Mouse (Mus musculus) v-Abl transformed pro-B cells (cell line): ENCODE measurements around the gene Zdhhc3.

Experiments used
- in situ Hi-C, 2 experiments: fragments of 400-800 bp; cut with MboI; formaldehyde crosslinking; loops; one replicate each; pipeline ENCODE4 v1.15.1; 2025; ENCODE audit not compliant: unreplicated experiment in 2 of 2

Gene Zdhhc3

GRCm38 (mm10) chr9:123031496-123032246, 81.3 kb downstream of the Zdhhc3 start:
- in situ Hi-C loops, result loop anchor here in 1 of 2 experiments (10.0 kb wide), 1 partner anchor 213 kb away; no protein-coding TSS in a partner anchor

- in situ Hi-C loops, result no loop called here
Observed at GRCm38 (mm10) chr9:123024201-123024600, 88.8 kb downstream of the Zdhhc3 start.

GRCm38 (mm10) chr9:123021636-123022379, 91.2 kb downstream of the Zdhhc3 start:
- in situ Hi-C loops, result no loop called here

- in situ Hi-C loops, result no loop called here
Observed at GRCm38 (mm10) chr9:123020995-123021631, 91.9 kb downstream of the Zdhhc3 start, which contains the start of gene Tmem42. Gene Tmem42 (plus strand): TSS chr9:123021326.
